Mouse (Mus musculus) E14TG2a.4 (cell line): ENCODE measurements around the gene Pik3r1.

Source experiments
- CTCF ChIP-seq: conservative IDR thresholded peaks from 2 replicates; pipeline ENCODE4 v1.5.1; 2014; ENCODE audit warnings: low read length
- NANOG ChIP-seq: IDR thresholded peaks from 2 replicates; pipeline ENCODE4 v1.6.1; 2014; ENCODE audit warnings: borderline replicate concordance, low read length, mixed read lengths
- POU5F1 ChIP-seq: IDR thresholded peaks from 2 replicates; pipeline ENCODE4 v1.6.1; 2014; ENCODE audit warnings: low read length, borderline replicate concordance

GRCm38 (mm10) chr13:101728816-101729215, 39.2 kb downstream of the Pik3r1 start:
- TF ChIP-seq CTCF: 0 out of 2 replicates have a peak, but pooled peaks have one; percentile 4
- TF ChIP-seq POU5F1: no peak
- no peak for TF ChIP-seq NANOG
